Mouse (Mus musculus): ENCODE results near the gene St6galnac5.

GRCm38 (mm10) chr3:152993608-152994007 lies 11.6 kb upstream of the St6galnac5 start:
- TF ChIP-seq CTCF (IDR thresholded peaks at IDR 0.05; ENCODE audit: extremely low read depth, insufficient read length, insufficient replicate concordance, low read depth, low read length) (no peak), POLR2A (IDR thresholded peaks at IDR 0.05; ENCODE audit: low read depth, low read length) (no peak)

Data from small intestine, adult 2 months (tissue).